8 mouse cellular contexts compared by ENCODE assay signal in the genomic region with DNA sequence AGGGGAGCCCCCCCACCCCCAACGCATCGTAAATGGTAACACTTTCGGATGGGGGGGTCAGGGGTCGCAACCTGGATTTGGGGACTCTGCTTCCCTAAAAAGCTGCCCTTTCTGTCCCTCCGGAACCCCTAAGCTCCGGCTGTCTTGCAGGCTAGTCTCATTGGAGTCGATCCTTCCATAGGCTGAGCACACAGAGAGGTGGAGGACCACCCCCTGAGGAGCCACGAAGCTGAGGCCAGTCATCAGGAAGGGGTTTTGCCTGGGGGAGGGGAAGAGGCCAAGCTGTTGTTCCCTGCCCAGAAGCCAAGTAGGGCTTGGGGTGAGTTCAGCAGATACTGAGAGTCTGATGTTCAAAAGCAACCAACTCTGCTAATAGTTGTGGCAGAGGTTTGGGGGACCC. TPM values are rescaled to one million over a fixed set of nuclear protein-coding genes. Genes with fewer than 3 reads are reported as not detected.
DNase-seq lines count a peak whose midpoint lies in the region; ATAC-seq and TF ChIP-seq lines count a peak whose summit lies in the region.

No protein-coding gene starts in this region.

- peaks cover 11% of the 10 kb centered on the region for H3K4me1 ChIP-seq in heart, embryonic 15.5 days (replicated peaks)
- H3K4me1 ChIP-seq in brown adipose tissue, adult 24 weeks (ENCODE audit: control insufficient read depth, insufficient read depth, insufficient read length, low read length) = no peaks in the 10 kb centered on the region; the same call in 1 of the 2 replicates
- H3K4me1 ChIP-seq in hindbrain, embryonic 13.5 days (replicated peaks) = peaks cover 23% of the 10 kb centered on the region
- H3K4me1 ChIP-seq in midbrain, embryonic 13.5 days (replicated peaks) = peaks cover 22% of the 10 kb centered on the region
- H3K4me1 ChIP-seq in thymus, adult 2 months (replicated peaks; ENCODE audit: control insufficient read depth, insufficient read depth, low read length) = no peaks in the 10 kb centered on the region

- peaks cover 71% of the 10 kb centered on the region for H3K27me3 ChIP-seq in heart, embryonic 15.5 days
- peaks cover 67% of the 10 kb centered on the region for H3K27me3 ChIP-seq in hindbrain, embryonic 13.5 days
- H3K27me3 ChIP-seq in midbrain, embryonic 13.5 days = peaks cover 77% of the 10 kb centered on the region
- H3K27me3 ChIP-seq in thymus, adult 2 months (ENCODE audit: control insufficient read depth, insufficient read depth, low read length) = peaks cover 15% of the 10 kb centered on the region

- TF ChIP-seq CTCF in thymus, adult 2 months (IDR thresholded peaks at IDR 0.05; ENCODE audit: borderline replicate concordance, control insufficient read depth, extremely low read depth, insufficient read depth, low read length, poor library complexity) = no peak

- H3K9ac ChIP-seq in heart, embryonic 15.5 days = peak overlapping the region; percentile 46
- H3K9ac ChIP-seq in hindbrain, embryonic 13.5 days = peak overlapping the region; percentile 74
- peak overlapping the region; percentile 72 for H3K9ac ChIP-seq in midbrain, embryonic 13.5 days (replicated peaks)

- WGBS in heart, embryonic 15.5 days = 8% methylated on average over 8 of the region's 8 CpGs
- 0% methylated on average over 8 of the region's 8 CpGs for WGBS in hindbrain, embryonic 13.5 days
- 1% methylated on average over 8 of the region's 8 CpGs for WGBS in midbrain, embryonic 13.5 days
- WGBS in thymus, adult 2 months = 20% methylated on average over 8 of the region's 8 CpGs

- DNase-seq in heart, adult 18-20 months = no peak
- DNase-seq in B cell, adult 2 months = no peak
- DNase-seq in ovary, postnatal 10 days (ENCODE audit: low spot score) = no peak
- no peak for DNase-seq in thymus, adult 2 months

- H3K36me3 ChIP-seq in heart, embryonic 15.5 days = no peaks in the 10 kb centered on the region
- no peaks in the 10 kb centered on the region for H3K36me3 ChIP-seq in hindbrain, embryonic 13.5 days
- H3K36me3 ChIP-seq in midbrain, embryonic 13.5 days = no peaks in the 10 kb centered on the region
- no peaks in the 10 kb centered on the region for H3K36me3 ChIP-seq in thymus, adult 2 months (ENCODE audit: control insufficient read depth, insufficient read depth, low read length)

- peak overlapping the region; percentile 86 for H3K4me2 ChIP-seq in heart, embryonic 15.5 days
- H3K4me2 ChIP-seq in hindbrain, embryonic 13.5 days = peak overlapping the region; percentile 78
- peak overlapping the region; percentile 75 for H3K4me2 ChIP-seq in midbrain, embryonic 13.5 days (replicated peaks)

- no peak overlapping the region for H3K27ac ChIP-seq in heart, embryonic 15.5 days
- H3K27ac ChIP-seq in brown adipose tissue, adult 24 weeks (replicated peaks; ENCODE audit: low read depth, low read length) = no peak overlapping the region
- peak overlapping the region; percentile 70; the same call in 1 of the 2 replicates for H3K27ac ChIP-seq in hindbrain, embryonic 13.5 days
- H3K27ac ChIP-seq in midbrain, embryonic 13.5 days = peak overlapping the region; percentile 74
- no peak overlapping the region for H3K27ac ChIP-seq in thymus, adult 2 months (ENCODE audit: control insufficient read depth, insufficient read depth, low read length)

- no peak for TF ChIP-seq POLR2A in thymus, adult 2 months (IDR thresholded peaks at IDR 0.05; ENCODE audit: control insufficient read depth, extremely low read depth, insufficient read depth, low read length, poor library complexity)

- no peaks in the 10 kb centered on the region for H3K9me3 ChIP-seq in heart, embryonic 15.5 days (replicated peaks)
- no peaks in the 10 kb centered on the region; the same call in 1 of the 2 replicates for H3K9me3 ChIP-seq in hindbrain, embryonic 13.5 days
- H3K9me3 ChIP-seq in midbrain, embryonic 13.5 days = peaks cover 3% of the 10 kb centered on the region; the same call in 1 of the 2 replicates

- H3K4me3 ChIP-seq in heart, embryonic 15.5 days = peak overlapping the region; percentile 54
- H3K4me3 ChIP-seq in brown adipose tissue, adult 24 weeks (ENCODE audit: insufficient read depth, low read depth, low read length) = peak overlapping the region; percentile 49
- H3K4me3 ChIP-seq in hindbrain, embryonic 13.5 days = peak overlapping the region; percentile 53
- H3K4me3 ChIP-seq in midbrain, embryonic 13.5 days (replicated peaks) = peak overlapping the region; percentile 50
- no peak overlapping the region for H3K4me3 ChIP-seq in thymus, adult 2 months (ENCODE audit: control insufficient read depth, insufficient read depth, low read length)

- no peak for ATAC-seq in heart, embryonic 15.5 days (replicated peaks; ENCODE audit: insufficient number of reproducible peaks, insufficient read depth, low FRiP score, low read depth)
- ATAC-seq in hindbrain, embryonic 13.5 days (ENCODE audit: low FRiP score) = 0 out of 2 replicates have a peak, but pooled peaks have one; percentile 21
- peak; percentile 66 for ATAC-seq in midbrain, embryonic 13.5 days

RNA-seq across cellular contexts. Expression of a gene that starts 26.0 kb away (rescaled TPM):
- polyA plus RNA-seq in heart, embryonic 15.5 days (2015; fragmentation: Nextera tagmentation; extraction: Ambion mirVana) = not detected in 2 replicates
- not detected for total RNA-seq in heart, adult 18-20 months (2021)
- polyA plus RNA-seq in brown adipose tissue, adult 24 weeks (2012; ENCODE audit: insufficient read depth, insufficient read length, missing spikeins) = not detected in 2 replicates
- polyA plus RNA-seq in hindbrain, embryonic 13.5 days (2015; fragmentation: Nextera tagmentation; extraction: Ambion mirVana) = 1.4 and 4.1 TPM in 2 replicates
- 0.68 and 3.0 TPM in 2 replicates for polyA plus RNA-seq in midbrain, embryonic 13.5 days (2015; fragmentation: Nextera tagmentation; extraction: Ambion mirVana)
- 0.28 TPM in 1 of 2 replicates, not detected in the other for polyA plus RNA-seq in thymus, adult 2 months (2012; rRNA removed)

RNA-seq across cellular contexts. Expression of a gene that starts 36.5 kb away (rescaled TPM):
- polyA plus RNA-seq in heart, embryonic 15.5 days (2015; fragmentation: Nextera tagmentation; extraction: Ambion mirVana) = 528 and 586 TPM in 2 replicates
- total RNA-seq in heart, adult 18-20 months (2021) = 100 to 1,000 TPM; 261 to 267 TPM
- polyA plus RNA-seq in brown adipose tissue, adult 24 weeks (2012; ENCODE audit: insufficient read depth, insufficient read length, missing spikeins) = 211 and 220 TPM in 2 replicates
- polyA plus RNA-seq in hindbrain, embryonic 13.5 days (2015; fragmentation: Nextera tagmentation; extraction: Ambion mirVana) = 622 and 633 TPM in 2 replicates
- polyA plus RNA-seq in midbrain, embryonic 13.5 days (2015; fragmentation: Nextera tagmentation; extraction: Ambion mirVana) = 602 and 607 TPM in 2 replicates
- polyA plus RNA-seq in thymus, adult 2 months (2012; rRNA removed) = 503 and 561 TPM in 2 replicates

RNA-seq across cellular contexts. Expression of a gene that starts 42.1 kb away (rescaled TPM):
- polyA plus RNA-seq in heart, embryonic 15.5 days (2015; fragmentation: Nextera tagmentation; extraction: Ambion mirVana) = 2.3 and 4.2 TPM in 2 replicates
- total RNA-seq in heart, adult 18-20 months (2021) = 1 to 10 TPM; 3.8 to 4.2 TPM
- 0.33 and 0.40 TPM in 2 replicates for polyA plus RNA-seq in brown adipose tissue, adult 24 weeks (2012; ENCODE audit: insufficient read depth, insufficient read length, missing spikeins)
- 3.6 and 5.0 TPM in 2 replicates for polyA plus RNA-seq in hindbrain, embryonic 13.5 days (2015; fragmentation: Nextera tagmentation; extraction: Ambion mirVana)
- polyA plus RNA-seq in midbrain, embryonic 13.5 days (2015; fragmentation: Nextera tagmentation; extraction: Ambion mirVana) = 2.9 and 6.0 TPM in 2 replicates
- 1.3 and 2.2 TPM in 2 replicates for polyA plus RNA-seq in thymus, adult 2 months (2012; rRNA removed)

RNA-seq across cellular contexts. Expression of a gene that starts 56.5 kb away (rescaled TPM):
- 17.7 and 18.4 TPM in 2 replicates for polyA plus RNA-seq in heart, embryonic 15.5 days (2015; fragmentation: Nextera tagmentation; extraction: Ambion mirVana)
- 10 to 100 TPM in 1 of 2 experiments, 1 to 10 TPM in 1; 9.9 to 11.8 TPM for total RNA-seq in heart, adult 18-20 months (2021)
- polyA plus RNA-seq in brown adipose tissue, adult 24 weeks (2012; ENCODE audit: insufficient read depth, insufficient read length, missing spikeins) = 5.6 and 11.0 TPM in 2 replicates
- polyA plus RNA-seq in hindbrain, embryonic 13.5 days (2015; fragmentation: Nextera tagmentation; extraction: Ambion mirVana) = 30.0 and 32.9 TPM in 2 replicates
- polyA plus RNA-seq in midbrain, embryonic 13.5 days (2015; fragmentation: Nextera tagmentation; extraction: Ambion mirVana) = 32.5 and 32.6 TPM in 2 replicates
- 30.0 and 30.5 TPM in 2 replicates for polyA plus RNA-seq in thymus, adult 2 months (2012; rRNA removed)

Comparison
In these comparisons a context has a peak if more than half of its experiments do, and no peak if none do; other contexts are left out.
1. H3K27ac ChIP-seq: peak in hindbrain, embryonic 13.5 days (single experiment) and midbrain, embryonic 13.5 days (single experiment); none in heart, embryonic 15.5 days (single experiment), brown adipose tissue, adult 24 weeks (single experiment) and thymus, adult 2 months (single experiment).
2. Peak in every context shown above with its lines, with median percentiles within 50 percentile points of each other: H3K4me2 ChIP-seq and H3K9ac ChIP-seq.